Mouse (Mus musculus) forelimb bud, embryonic 11.5 days (tissue): ENCODE results near the gene Rpl3l.
A peak's percentile ranks its signal among the peaks of the same experiment; 100 is the strongest.
"Not testable (repeated sequence)": the region's sequence is repeated elsewhere in the genome, so short reads cannot be mapped to it uniquely, and the experiment has no call there.

Experiments
- DNase-seq: peaks from one replicate; pipeline ENCODE4 v3.0.0-alpha.2; 2012; ENCODE audit warnings: low read depth, low spot score

The Rpl3l gene

GRCm38 (mm10) chr17:24719494-24720222 lies 8.0 kb upstream of the Rpl3l start:
- DNase-seq: peak; percentile 98

GRCm38 (mm10) chr17:24720616-24721015 lies 7.0 kb upstream of the Rpl3l start:
- DNase-seq: not testable (repeated sequence)

GRCm38 (mm10) chr17:24721383-24721955 lies 6.2 kb upstream of the Rpl3l start:
- DNase-seq: not testable (repeated sequence)

GRCm38 (mm10) chr17:24722220-24722924 lies 5.2 kb upstream of the Rpl3l start:
- DNase-seq: no peak

GRCm38 (mm10) chr17:24723122-24723880 lies 4.3 kb upstream of the Rpl3l start:
- no peak for DNase-seq

GRCm38 (mm10) chr17:24723881-24724180 lies 3.8 kb upstream of the Rpl3l start:
- DNase-seq: no peak

GRCm38 (mm10) chr17:24724184-24724583 lies 3.4 kb upstream of the Rpl3l start, which contains the start of gene Ndufb10:
Ndufb10 (minus strand) TSS chr17:24724478.
- DNase-seq: peak; percentile 96

GRCm38 (mm10) chr17:24725637-24726390 lies 1.8 kb upstream of the Rpl3l start:
- DNase-seq: no peak

- DNase-seq: no peak
These were observed 564 bp downstream of the Rpl3l start for GRCm38 (mm10) chr17:24728184-24728583.

- no peak for DNase-seq
These were observed 1.4 kb downstream of the Rpl3l start for GRCm38 (mm10) chr17:24729067-24729466.

GRCm38 (mm10) chr17:24730787-24731186 lies 3.2 kb downstream of the Rpl3l start:
- no peak for DNase-seq

GRCm38 (mm10) chr17:24732233-24732935 lies 4.8 kb downstream of the Rpl3l start:
- no peak for DNase-seq

- DNase-seq: no peak
These were observed 5.9 kb downstream of the Rpl3l start for GRCm38 (mm10) chr17:24733434-24734050.

- DNase-seq: no peak
These were observed 6.9 kb downstream of the Rpl3l start for GRCm38 (mm10) chr17:24734513-24734912.

GRCm38 (mm10) chr17:24735446-24735845 lies 7.8 kb downstream of the Rpl3l start:
- no peak for DNase-seq

GRCm38 (mm10) chr17:24736330-24737051 lies 8.9 kb downstream of the Rpl3l start, which contains the start of gene Msrb1:
Msrb1 (plus strand) TSS chr17:24736642.
- peak; percentile 94 for DNase-seq

GRCm38 (mm10) chr17:24737135-24737810 lies 9.7 kb downstream of the Rpl3l start:
- no peak for DNase-seq

GRCm38 (mm10) chr17:24738238-24738637 lies 10.6 kb downstream of the Rpl3l start:
- DNase-seq: no peak

GRCm38 (mm10) chr17:24739926-24740325 lies 12.3 kb downstream of the Rpl3l start:
- no peak for DNase-seq
